Mouse (Mus musculus) stomach, postnatal 0 days (tissue): ENCODE data around the gene Gpr132. TPM values are rescaled to one million over a fixed set of nuclear protein-coding genes. Genes with fewer than 3 reads are reported as not detected.

ENCODE experiments used
- ATAC-seq: fragments of 200-750 bp; cut with Nextera tagmentation; 2 replicates; pipeline ENCODE4 v1.8.0; 2017; ENCODE audit not compliant: low FRiP score, low TSS enrichment
- DNase-seq: peaks from one replicate; pipeline ENCODE4 v3.0.0-alpha.2; 2016; ENCODE audit warnings: low spot score
- H3K27ac ChIP-seq: fragments of 300-500 bp; sonication (generic); replicated peaks from 2 replicates; pipeline ENCODE4 v1.5.1; 2014; ENCODE audit warnings: mild to moderate bottlenecking, control low read depth
- H3K27me3 ChIP-seq: fragments of 300-500 bp; sonication (generic); 2 replicates; pipeline ENCODE4 v1.6.1; 2014; ENCODE audit warnings: low read length; ENCODE audit not compliant: control insufficient read depth, insufficient read depth
- H3K36me3 ChIP-seq: fragments of 300-500 bp; sonication (generic); 2 replicates; pipeline ENCODE4 v1.6.1; 2014; ENCODE audit warnings: low read length, mixed read lengths; ENCODE audit not compliant: control insufficient read depth, insufficient read depth
- H3K4me1 ChIP-seq: fragments of 300-500 bp; sonication (generic); replicated peaks from 2 replicates; pipeline ENCODE4 v1.6.1; 2014; ENCODE audit warnings: antibody characterized with exemption; ENCODE audit not compliant: control insufficient read depth, insufficient read depth
- H3K4me2 ChIP-seq: fragments of 300-500 bp; sonication (generic); replicated peaks from 2 replicates; pipeline ENCODE4 v1.6.1; 2014; ENCODE audit warnings: low read depth, mild to moderate bottlenecking, control low read depth, moderate library complexity
- H3K4me3 ChIP-seq: fragments of 300-500 bp; sonication (generic); 2 replicates; pipeline ENCODE4 v1.5.1; 2014; ENCODE audit warnings: low read depth, low read length, control low read depth
- H3K9ac ChIP-seq: fragments of 300-500 bp; sonication (generic); 2 replicates; pipeline ENCODE4 v1.6.1; 2014; ENCODE audit warnings: mild to moderate bottlenecking, low read length, control low read depth, mixed read lengths
- H3K9me3 ChIP-seq: fragments of 300-500 bp; sonication (generic); 2 replicates; pipeline ENCODE4 v1.6.1; 2016; ENCODE audit warnings: low read length; ENCODE audit not compliant: control insufficient read depth
- CTCF ChIP-seq: IDR thresholded peaks from 2 replicates; pipeline ENCODE4 v1.5.1; 2016; ENCODE audit warnings: antibody characterized with exemption, low read depth, mild to moderate bottlenecking, moderate library complexity
- EP300 ChIP-seq: optimal IDR thresholded peaks from 2 replicates; pipeline ENCODE3; 2016; ENCODE audit warnings: antibody characterized with exemption
- WGBS: fragments of 180-500 bp; shearing (Covaris S2); extraction: QIAGEN DNeasy Blood & Tissue Kit; methylation state at CpG from one replicate; pipeline ENCODE4 v1.1.7; 2014; 5-methylcytosine and 5-hydroxymethylcytosine counted together
- polyA plus RNA-seq: library from polyadenylated mRNA; unstranded; fragments of >200 nt; fragmentation: Nextera tagmentation; extraction: Ambion mirVana; gene quantifications from 2 replicates; pipeline ENCODE4 v1.2.1, GENCODE M21; 2015

The Gpr132 gene
- polyA plus RNA-seq, 1 experiment from 2014 or later = 0.11 TPM

DNA sequence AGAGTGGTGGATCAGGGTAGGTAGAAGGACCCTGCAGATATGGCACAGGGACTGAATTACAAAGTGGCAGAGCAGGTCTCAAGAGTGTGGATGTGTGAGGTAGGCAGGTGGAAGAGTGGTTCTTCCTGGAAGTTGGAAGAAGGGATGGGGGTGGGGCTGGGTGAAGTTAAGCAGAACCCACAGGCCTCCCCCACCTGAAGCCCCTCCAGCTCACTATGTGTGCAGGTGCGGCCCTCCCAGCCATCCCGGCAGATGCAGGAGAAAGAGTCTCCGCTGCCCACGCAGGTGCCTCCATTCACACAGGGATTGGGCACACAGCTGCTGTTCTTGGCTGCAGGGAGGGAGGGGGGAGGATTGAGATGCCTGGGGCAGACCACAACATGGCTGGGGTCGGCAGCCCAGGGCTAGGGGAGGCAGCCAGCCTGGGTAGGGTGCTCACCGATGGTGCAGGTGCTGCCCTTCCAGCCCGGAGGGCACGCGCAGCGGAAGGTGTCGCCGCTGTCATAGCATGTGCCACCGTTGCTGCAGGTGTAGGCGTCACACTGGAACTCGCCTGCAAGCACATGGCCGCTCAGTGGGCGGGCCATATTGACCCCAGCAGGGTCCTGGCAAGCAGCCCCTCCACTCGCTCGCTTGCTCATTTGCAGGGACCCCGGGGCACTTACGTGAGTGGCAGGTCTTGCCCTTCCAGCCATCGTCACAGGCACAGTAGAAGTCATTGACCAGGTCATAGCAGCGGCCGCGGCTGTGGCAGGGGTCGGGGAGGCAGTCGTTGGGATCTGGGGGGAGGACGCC is 45.1 kb upstream of the Gpr132 start:
- DNase-seq = no peak
- H3K4me2 ChIP-seq = no peak overlapping the region
- WGBS = 92% methylated on average over 28 of the region's 28 CpGs
- no peak overlapping the region for H3K4me3 ChIP-seq
- H3K4me1 ChIP-seq = no peaks in the 10 kb centered on the region
- no peak for ATAC-seq
- H3K36me3 ChIP-seq = no peaks in the 10 kb centered on the region
- no peak overlapping the region for H3K27ac ChIP-seq
- H3K27me3 ChIP-seq = no peaks in the 10 kb centered on the region
- H3K9ac ChIP-seq = no peak overlapping the region
- TF ChIP-seq CTCF (no peak), EP300 (no peak)
- H3K9me3 ChIP-seq = no peaks in the 10 kb centered on the region

DNA sequence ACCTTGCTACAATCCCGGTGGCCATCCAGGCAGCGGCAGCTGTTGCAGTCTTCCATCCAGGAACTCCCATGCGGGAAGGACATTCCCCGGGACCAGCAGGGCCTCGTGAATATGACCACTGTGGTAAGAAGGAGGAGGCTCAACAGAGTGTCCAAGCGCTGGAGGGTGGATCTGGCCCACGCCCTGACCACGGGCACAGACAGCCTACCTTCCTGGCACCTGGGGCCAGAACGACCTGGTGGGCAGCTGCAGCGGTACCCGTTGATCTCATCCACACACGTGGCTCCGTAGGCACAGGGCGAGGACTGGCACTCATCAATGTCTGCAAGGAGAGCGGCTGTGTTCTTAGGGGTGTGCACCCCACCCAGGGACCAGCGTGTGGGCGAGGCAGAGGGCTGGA is 43.7 kb upstream of the Gpr132 start:
- no peaks in the 10 kb centered on the region for H3K27me3 ChIP-seq
- H3K27ac ChIP-seq = no peak overlapping the region
- DNase-seq = no peak
- WGBS = 84% methylated on average over 17 of the region's 17 CpGs
- TF ChIP-seq CTCF (no peak), EP300 (no peak)
- no peak overlapping the region for H3K4me2 ChIP-seq
- H3K9me3 ChIP-seq = no peaks in the 10 kb centered on the region
- H3K4me3 ChIP-seq = no peak overlapping the region
- H3K4me1 ChIP-seq = no peaks in the 10 kb centered on the region
- H3K9ac ChIP-seq = no peak overlapping the region
- H3K36me3 ChIP-seq = no peaks in the 10 kb centered on the region
- no peak for ATAC-seq

DNA sequence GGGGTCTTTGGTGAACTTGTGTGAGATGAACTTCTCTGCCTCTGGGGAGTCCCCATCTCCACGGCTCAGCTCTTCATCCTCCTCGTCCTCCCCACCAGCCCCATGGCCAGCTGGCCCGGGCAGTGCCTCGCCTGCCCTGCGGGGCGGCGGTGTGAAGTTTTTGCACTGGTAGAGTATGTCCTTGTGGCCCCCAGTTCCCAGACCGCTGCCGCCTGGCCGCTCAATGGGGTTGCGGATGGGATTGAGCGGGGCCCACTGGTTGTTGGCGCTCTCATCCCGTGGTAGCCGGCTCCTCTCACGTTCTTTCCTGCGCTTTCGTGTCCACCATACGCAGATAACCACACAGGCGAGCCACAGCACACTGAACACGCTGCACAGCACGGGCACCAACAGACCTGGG is 41.0 kb upstream of the Gpr132 start:
- Histone ChIP-seq H3K9ac (no peak overlapping the region), H3K4me1 (no peaks in the 10 kb centered on the region), H3K27ac (no peak overlapping the region), H3K9me3 (no peaks in the 10 kb centered on the region), H3K4me2 (no peak overlapping the region), H3K4me3 (no peak overlapping the region), H3K36me3 (no peaks in the 10 kb centered on the region), H3K27me3 (no peaks in the 10 kb centered on the region)
- TF ChIP-seq CTCF = no peak
- TF ChIP-seq EP300 = no peak
- ATAC-seq (no peak), DNase-seq (no peak)
- 92% methylated on average over 22 of the region's 22 CpGs for WGBS

DNA sequence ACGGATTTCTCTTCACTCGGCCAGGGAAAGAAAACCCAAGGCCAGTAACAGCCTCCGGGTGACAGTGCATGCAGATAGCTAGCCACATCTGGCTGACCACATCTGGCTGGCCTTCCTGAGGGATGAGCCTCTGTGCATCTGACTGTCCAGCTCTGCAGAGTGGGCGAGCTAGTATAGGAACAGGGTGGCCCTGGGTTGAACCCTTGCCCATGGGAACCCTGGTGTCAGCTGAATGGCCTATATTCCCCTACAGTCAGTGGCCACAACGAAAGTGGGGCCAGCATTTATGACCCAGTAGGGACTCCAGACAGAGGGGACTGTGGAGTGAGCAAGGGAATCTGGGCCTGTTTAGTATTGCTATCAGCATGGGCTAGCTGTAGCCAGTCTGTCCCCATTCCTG is 37.0 kb upstream of the Gpr132 start:
- ATAC-seq = no peak

DNA sequence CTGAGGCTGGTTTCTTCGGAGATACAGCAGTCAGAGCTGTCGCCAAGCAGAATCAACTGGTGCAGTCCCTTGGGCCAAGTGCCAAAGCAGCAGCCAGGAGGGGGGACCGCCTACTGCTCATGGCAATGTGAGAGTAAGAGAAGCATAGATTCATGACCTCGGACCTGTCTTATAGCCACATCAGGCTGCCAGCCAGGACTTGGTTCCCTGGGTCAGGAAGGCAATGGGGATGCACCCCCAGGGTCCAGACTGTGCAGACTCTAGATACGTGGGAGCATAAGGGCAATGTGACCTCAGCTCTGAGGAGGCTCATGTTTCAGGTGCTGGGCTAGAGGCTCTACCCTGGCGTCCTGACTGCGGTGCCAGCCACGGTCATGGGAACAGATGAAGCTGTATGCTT is 35.9 kb upstream of the Gpr132 start:
- Histone ChIP-seq H3K4me2 (no peak overlapping the region), H3K9ac (no peak overlapping the region), H3K36me3 (no peaks in the 10 kb centered on the region), H3K27ac (no peak overlapping the region), H3K4me3 (no peak overlapping the region), H3K27me3 (no peaks in the 10 kb centered on the region), H3K9me3 (no peaks in the 10 kb centered on the region), H3K4me1 (no peaks in the 10 kb centered on the region)
- DNase-seq (no peak), ATAC-seq (no peak)
- no peak for TF ChIP-seq EP300
- no peak for TF ChIP-seq CTCF
- 70% methylated on average over 8 of the region's 8 CpGs for WGBS

More for the DNA sequence above, 37.0 kb upstream of the Gpr132 start:
- Histone ChIP-seq H3K4me3 (no peak overlapping the region), H3K27ac (no peak overlapping the region), H3K4me1 (no peaks in the 10 kb centered on the region), H3K9me3 (no peaks in the 10 kb centered on the region), H3K9ac (no peak overlapping the region), H3K27me3 (no peaks in the 10 kb centered on the region), H3K36me3 (no peaks in the 10 kb centered on the region), H3K4me2 (no peak overlapping the region)
- DNase-seq = no peak
- WGBS = 87% methylated on average over 5 of the region's 5 CpGs
- TF ChIP-seq CTCF = no peak

DNA sequence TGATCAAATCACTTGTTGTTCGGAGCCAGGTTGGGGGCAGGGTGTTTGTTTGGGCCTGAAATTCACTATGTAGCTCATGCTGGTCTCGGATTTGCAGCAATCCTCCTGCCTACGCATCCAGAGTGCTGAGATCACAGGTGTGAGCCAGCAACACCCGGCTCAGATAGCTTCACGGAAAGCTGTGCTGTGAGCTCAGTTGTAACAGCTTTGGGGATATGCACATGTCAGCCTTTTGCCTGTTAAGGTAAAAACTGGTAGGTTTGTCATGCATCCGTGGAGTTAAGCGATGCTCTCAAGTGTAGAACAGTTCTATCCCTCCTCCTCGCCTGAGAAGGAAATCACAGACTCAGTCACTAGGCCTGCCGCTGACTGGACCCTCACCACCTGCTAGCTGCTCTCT is 32.6 kb upstream of the Gpr132 start:
- H3K27me3 ChIP-seq = no peaks in the 10 kb centered on the region
- TF ChIP-seq EP300 (no peak), CTCF (no peak)
- H3K4me1 ChIP-seq = no peaks in the 10 kb centered on the region
- no peaks in the 10 kb centered on the region for H3K9me3 ChIP-seq
- H3K27ac ChIP-seq = no peak overlapping the region
- ATAC-seq (no peak), DNase-seq (no peak)
- no peak overlapping the region for H3K4me3 ChIP-seq
- no peaks in the 10 kb centered on the region for H3K36me3 ChIP-seq
- 80% methylated on average over 9 of the region's 9 CpGs for WGBS
- H3K4me2 ChIP-seq = no peak overlapping the region
- no peak overlapping the region for H3K9ac ChIP-seq
